Mouse (Mus musculus): ENCODE data around the gene Mad2l1bp. TPM values are rescaled to one million over a fixed set of nuclear protein-coding genes. Genes with fewer than 3 reads are reported as not detected.

Gene Mad2l1bp
- polyA plus RNA-seq, 1 experiment, result 37.4 TPM

- DNase-seq (ENCODE audit: low read depth, low spot score), result no peak
Measured at GRCm38 (mm10) chr17:46116881-46117280, 36.5 kb downstream of the Mad2l1bp start.

GRCm38 (mm10) chr17:46116138-46116537, 37.2 kb downstream of the Mad2l1bp start:
- no peak for DNase-seq (ENCODE audit: low read depth, low spot score)
- 86% methylated on average over 11 of the region's 11 CpGs for WGBS

More at GRCm38 (mm10) chr17:46116881-46117280, 36.5 kb downstream of the Mad2l1bp start:
- 89% methylated on average over 3 of the region's 3 CpGs for WGBS

- no peak for DNase-seq (ENCODE audit: low read depth, low spot score)
- WGBS, result 38% methylated on average over 2 of the region's 2 CpGs
Measured at GRCm38 (mm10) chr17:46115489-46115888, 37.9 kb downstream of the Mad2l1bp start.

GRCm38 (mm10) chr17:46110402-46111289, 42.7 kb downstream of the Mad2l1bp start, which contains the start of gene Mrps18a:
Gene Mrps18a (plus strand): TSS chr17:46110986.
- DNase-seq (ENCODE audit: low read depth, low spot score), result peak; percentile 64
- WGBS, result 5% methylated on average over 38 of the region's 38 CpGs

GRCm38 (mm10) chr17:46108286-46108685, 45.1 kb downstream of the Mad2l1bp start:
- no peak for DNase-seq (ENCODE audit: low read depth, low spot score)
- WGBS, result 68% methylated on average over 4 of the region's 4 CpGs

- WGBS, result 42% methylated on average over 12 of the region's 12 CpGs
- DNase-seq (ENCODE audit: low read depth, low spot score), result no peak
Measured at GRCm38 (mm10) chr17:46104487-46104886, 48.9 kb downstream of the Mad2l1bp start.

- DNase-seq (ENCODE audit: low read depth, low spot score), result no peak
- WGBS, result 70% methylated on average over 8 of the region's 8 CpGs
Measured at GRCm38 (mm10) chr17:46102608-46103159, 50.7 kb downstream of the Mad2l1bp start.

GRCm38 (mm10) chr17:46101906-46102305, 51.4 kb downstream of the Mad2l1bp start:
- no peak for DNase-seq (ENCODE audit: low read depth, low spot score)
- WGBS, result 78% methylated on average over 9 of the region's 9 CpGs

GRCm38 (mm10) chr17:46098525-46098924, 54.8 kb downstream of the Mad2l1bp start:
- no peak for DNase-seq (ENCODE audit: low read depth, low spot score)
- 11% methylated on average over 8 of the region's 8 CpGs for WGBS

Other genes with a start within 250 kb of the Mad2l1bp start
- gene Vegfa, start 121.2 kb downstream of the Mad2l1bp start, polyA plus RNA-seq (2012; rRNA removed), result 82.7 and 121 TPM in 2 replicates
- gene Mrps18a, start 42.6 kb downstream of the Mad2l1bp start, polyA plus RNA-seq (2012; rRNA removed), result 46.9 and 47.4 TPM in 2 replicates
- 2.6 and 2.8 TPM in 2 replicates for gene Rsph9, start 9.3 kb downstream of the Mad2l1bp start, polyA plus RNA-seq (2012; rRNA removed)
- 145 and 213 TPM in 2 replicates for gene Gtpbp2, start 7.5 kb upstream of the Mad2l1bp start, polyA plus RNA-seq (2012; rRNA removed)
- 4.2 and 4.4 TPM in 2 replicates for gene Polh, start 49.1 kb upstream of the Mad2l1bp start, polyA plus RNA-seq (2012; rRNA removed)
- gene Xpo5, start 49.2 kb upstream of the Mad2l1bp start, polyA plus RNA-seq (2012; rRNA removed), result 17.1 and 18.2 TPM in 2 replicates
- gene Polr1c, start 94.5 kb upstream of the Mad2l1bp start, polyA plus RNA-seq (2012; rRNA removed), result 44.9 and 47.8 TPM in 2 replicates
- gene Yipf3, start 94.5 kb upstream of the Mad2l1bp start, polyA plus RNA-seq (2012; rRNA removed), result 170 and 187 TPM in 2 replicates
- 0.74 and 0.92 TPM in 2 replicates for gene Lrrc73, start 100.0 kb upstream of the Mad2l1bp start, polyA plus RNA-seq (2012; rRNA removed)
- 27.3 and 47.7 TPM in 2 replicates for gene Tjap1, start 129.5 kb upstream of the Mad2l1bp start, polyA plus RNA-seq (2012; rRNA removed)
- gene Dlk2, start 143.9 kb upstream of the Mad2l1bp start, polyA plus RNA-seq (2012; rRNA removed), result 0.07 and 0.19 TPM in 2 replicates
- 13.5 and 25.8 TPM in 2 replicates for gene Abcc10, start 174.8 kb upstream of the Mad2l1bp start, polyA plus RNA-seq (2012; rRNA removed)
- gene Zfp318, start 230.2 kb upstream of the Mad2l1bp start, polyA plus RNA-seq (2012; rRNA removed), result 1.9 and 4.5 TPM in 2 replicates